Mouse (Mus musculus): ENCODE measurements at regions not wholly inside any gene's neighbourhood (a gene's known extent, or its start where the extent isn't known, plus 50 kb on each side); places are given as distances from the start of the nearest gene placed in this dataset.
A peak's percentile ranks its signal among the peaks of the same experiment; 100 is the strongest.

DNA sequence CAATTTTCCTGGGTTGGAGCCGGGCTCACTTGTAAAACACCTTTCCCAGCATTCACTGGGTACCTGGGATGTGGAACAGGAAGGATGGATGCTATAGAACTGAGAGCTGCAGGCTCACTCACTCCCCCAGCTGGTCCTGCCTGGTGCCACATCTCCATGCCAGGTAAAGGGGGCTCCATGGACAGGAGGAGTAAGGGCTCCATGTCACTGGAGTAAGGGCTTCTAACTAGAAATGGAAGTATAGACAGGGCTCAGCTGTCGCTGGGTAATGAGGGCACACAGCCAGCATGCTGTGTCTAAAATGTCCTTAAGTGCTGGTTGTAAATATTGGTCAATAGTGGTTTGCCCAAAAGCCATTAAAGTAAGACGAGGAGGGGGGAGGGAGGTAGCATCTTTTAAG is 99.4 kb upstream of the Gpr12 start:
- no peak for TF ChIP-seq POLR2A (IDR thresholded peaks at IDR 0.05; ENCODE audit: low read depth, low read length)
- no peak; the same call in 1 of the 2 replicates for TF ChIP-seq CTCF (IDR thresholded peaks at IDR 0.05; ENCODE audit: extremely low read depth, insufficient read length, insufficient replicate concordance, low read depth, low read length)
- Histone ChIP-seq H3K27me3 (ENCODE audit: control insufficient read depth, insufficient read depth, low read length) (no peaks in the 10 kb centered on the region), H3K36me3 (ENCODE audit: control insufficient read depth, insufficient read depth, low read length) (no peaks in the 10 kb centered on the region), H3K4me1 (ENCODE audit: control insufficient read depth, insufficient read depth, insufficient read length, low read length) (peaks cover 45% of the 10 kb centered on the region), H3K4me3 (ENCODE audit: low read depth, low read length) (no peak overlapping the region), H3K27ac (ENCODE audit: insufficient read depth, low read depth, low read length) (no peak overlapping the region)
- 31% methylated on average over 3 of the region's 3 CpGs for WGBS

- TF ChIP-seq CTCF (IDR thresholded peaks at IDR 0.05; ENCODE audit: extremely low read depth, insufficient read length, insufficient replicate concordance, low read depth, low read length) (no peak), POLR2A (IDR thresholded peaks at IDR 0.05; ENCODE audit: low read depth, low read length) (no peak)
- H3K4me3 ChIP-seq (ENCODE audit: low read depth, low read length): no peak overlapping the region
- 23% methylated on average over 8 of the region's 8 CpGs for WGBS
- no peaks in the 10 kb centered on the region for H3K27me3 ChIP-seq (ENCODE audit: control insufficient read depth, insufficient read depth, low read length)
- peaks cover 45% of the 10 kb centered on the region for H3K4me1 ChIP-seq (ENCODE audit: control insufficient read depth, insufficient read depth, insufficient read length, low read length)
- peak overlapping the region; percentile 65 for H3K27ac ChIP-seq (ENCODE audit: insufficient read depth, low read depth, low read length)
- H3K36me3 ChIP-seq (ENCODE audit: control insufficient read depth, insufficient read depth, low read length): no peaks in the 10 kb centered on the region
Observed at GRCm38 (mm10) chr5:146683554-146683953, 98.5 kb upstream of the Gpr12 start.

DNA sequence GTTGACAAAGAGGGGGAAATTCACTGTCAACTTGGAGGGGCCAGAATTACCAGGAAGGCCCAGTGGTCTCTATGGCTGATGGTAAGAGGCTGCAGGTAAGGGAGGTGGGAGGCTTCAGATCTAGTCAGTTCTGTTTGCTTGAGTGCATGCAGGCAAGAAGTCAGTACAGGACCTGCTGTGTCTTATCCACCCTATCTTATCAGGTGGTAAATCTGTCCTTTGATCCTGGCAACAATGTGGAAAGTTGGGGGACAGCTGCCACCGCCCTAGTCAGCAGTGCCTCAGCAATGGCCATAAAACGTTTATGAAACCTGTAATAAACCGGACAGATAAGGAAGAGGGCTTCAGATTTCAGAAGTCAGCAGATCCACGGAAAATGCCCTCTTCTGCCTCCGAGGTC is 97.9 kb upstream of the Gpr12 start:
- Histone ChIP-seq H3K27me3 (ENCODE audit: control insufficient read depth, insufficient read depth, low read length) (no peaks in the 10 kb centered on the region), H3K4me3 (ENCODE audit: low read depth, low read length) (no peak overlapping the region), H3K36me3 (ENCODE audit: control insufficient read depth, insufficient read depth, low read length) (no peaks in the 10 kb centered on the region), H3K27ac (ENCODE audit: insufficient read depth, low read depth, low read length) (peak overlapping the region; percentile 65), H3K4me1 (ENCODE audit: control insufficient read depth, insufficient read depth, insufficient read length, low read length) (peaks cover 43% of the 10 kb centered on the region)
- 17% methylated on average over 5 of the region's 5 CpGs for WGBS
- TF ChIP-seq POLR2A (IDR thresholded peaks at IDR 0.05; ENCODE audit: low read depth, low read length): no peak
- TF ChIP-seq CTCF (IDR thresholded peaks at IDR 0.05; ENCODE audit: extremely low read depth, insufficient read length, insufficient replicate concordance, low read depth, low read length): no peak

- no peaks in the 10 kb centered on the region for H3K27me3 ChIP-seq (ENCODE audit: control insufficient read depth, insufficient read depth, low read length)
- 61% methylated on average over 9 of the region's 9 CpGs for WGBS
- no peak overlapping the region for H3K4me3 ChIP-seq (ENCODE audit: low read depth, low read length)
- no peaks in the 10 kb centered on the region for H3K36me3 ChIP-seq (ENCODE audit: control insufficient read depth, insufficient read depth, low read length)
- TF ChIP-seq CTCF (IDR thresholded peaks at IDR 0.05; ENCODE audit: extremely low read depth, insufficient read length, insufficient replicate concordance, low read depth, low read length) (no peak), POLR2A (IDR thresholded peaks at IDR 0.05; ENCODE audit: low read depth, low read length) (no peak)
- H3K27ac ChIP-seq (ENCODE audit: insufficient read depth, low read depth, low read length): 0 out of 2 replicates have a peak overlapping the region, but pooled peaks have one; percentile 23
- peaks cover 43% of the 10 kb centered on the region for H3K4me1 ChIP-seq (ENCODE audit: control insufficient read depth, insufficient read depth, insufficient read length, low read length)
Observed at GRCm38 (mm10) chr5:146681512-146681911, 96.5 kb upstream of the Gpr12 start.

GRCm38 (mm10) chr5:146679198-146679681 is 94.2 kb upstream of the Gpr12 start:
- 18% methylated on average over 6 of the region's 6 CpGs for WGBS
- Histone ChIP-seq H3K27me3 (ENCODE audit: control insufficient read depth, insufficient read depth, low read length) (no peaks in the 10 kb centered on the region), H3K27ac (ENCODE audit: insufficient read depth, low read depth, low read length) (peak overlapping the region; percentile 92), H3K4me3 (ENCODE audit: low read depth, low read length) (no peak overlapping the region), H3K36me3 (ENCODE audit: control insufficient read depth, insufficient read depth, low read length) (no peaks in the 10 kb centered on the region), H3K4me1 (ENCODE audit: control insufficient read depth, insufficient read depth, insufficient read length, low read length) (peaks cover 51% of the 10 kb centered on the region)
- TF ChIP-seq POLR2A (IDR thresholded peaks at IDR 0.05; ENCODE audit: low read depth, low read length) (no peak), CTCF (IDR thresholded peaks at IDR 0.05; ENCODE audit: extremely low read depth, insufficient read length, insufficient replicate concordance, low read depth, low read length) (no peak)

GRCm38 (mm10) chr5:146678775-146679170 is 93.7 kb upstream of the Gpr12 start:
- Histone ChIP-seq H3K4me1 (ENCODE audit: control insufficient read depth, insufficient read depth, insufficient read length, low read length) (peaks cover 51% of the 10 kb centered on the region), H3K27ac (ENCODE audit: insufficient read depth, low read depth, low read length) (peak overlapping the region; percentile 92), H3K36me3 (ENCODE audit: control insufficient read depth, insufficient read depth, low read length) (no peaks in the 10 kb centered on the region), H3K27me3 (ENCODE audit: control insufficient read depth, insufficient read depth, low read length) (no peaks in the 10 kb centered on the region), H3K4me3 (ENCODE audit: low read depth, low read length) (no peak overlapping the region)
- WGBS: 19% methylated on average over 10 of the region's 10 CpGs
- TF ChIP-seq CTCF (IDR thresholded peaks at IDR 0.05; ENCODE audit: extremely low read depth, insufficient read length, insufficient replicate concordance, low read depth, low read length) (no peak), POLR2A (IDR thresholded peaks at IDR 0.05; ENCODE audit: low read depth, low read length) (no peak)

DNA sequence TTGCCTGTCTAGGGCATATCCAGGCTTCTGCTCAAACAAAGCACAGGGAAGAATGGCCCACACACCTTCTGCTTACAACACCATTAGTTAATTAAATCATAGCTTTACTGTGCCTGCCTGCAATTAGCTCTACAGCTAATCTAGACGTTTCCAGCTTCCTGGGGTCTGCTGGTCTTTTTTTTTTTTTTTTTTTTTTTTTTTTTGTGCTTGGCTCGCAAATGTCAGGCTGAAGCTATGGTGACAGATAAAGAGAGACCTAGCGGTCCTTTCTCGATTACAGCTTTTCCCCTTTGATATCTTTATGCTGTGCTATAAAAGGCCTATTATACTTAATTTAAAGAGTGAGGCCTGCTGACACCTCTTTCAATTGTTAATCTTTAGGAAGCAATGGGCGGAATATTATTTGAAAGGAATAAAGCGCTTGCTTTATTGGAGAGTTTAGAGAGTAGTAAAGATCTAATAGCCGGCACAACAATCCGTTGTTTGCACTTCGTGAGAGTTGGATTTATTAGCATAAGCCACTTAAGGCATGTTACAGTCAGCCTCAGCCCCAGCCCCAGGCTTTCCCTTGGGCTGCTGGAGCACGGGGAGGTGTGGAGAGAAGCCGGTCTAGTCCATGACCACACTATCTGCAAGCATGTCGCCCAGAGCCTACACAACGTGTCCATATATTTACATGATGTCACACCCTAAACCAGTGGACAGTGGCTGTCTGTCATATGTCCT is 93.2 kb upstream of the Gpr12 start:
- peaks cover 45% of the 10 kb centered on the region for H3K4me1 ChIP-seq (ENCODE audit: control insufficient read depth, insufficient read depth, insufficient read length, low read length)
- H3K36me3 ChIP-seq (ENCODE audit: control insufficient read depth, insufficient read depth, low read length): no peaks in the 10 kb centered on the region
- 30% methylated on average over 13 of the region's 13 CpGs for WGBS
- TF ChIP-seq POLR2A (IDR thresholded peaks at IDR 0.05; ENCODE audit: low read depth, low read length): no peak
- no peak for TF ChIP-seq CTCF (IDR thresholded peaks at IDR 0.05; ENCODE audit: extremely low read depth, insufficient read length, insufficient replicate concordance, low read depth, low read length)
- no peaks in the 10 kb centered on the region for H3K27me3 ChIP-seq (ENCODE audit: control insufficient read depth, insufficient read depth, low read length)
- H3K27ac ChIP-seq (ENCODE audit: insufficient read depth, low read depth, low read length): peak overlapping the region; percentile 92
- no peak overlapping the region for H3K4me3 ChIP-seq (ENCODE audit: low read depth, low read length)

Data from small intestine, adult 2 months (tissue).